Mouse (Mus musculus) layer of hippocampus, postnatal 10 days (tissue): ENCODE measurements around the gene Cttnbp2. TPM values are rescaled to one million over a fixed set of nuclear protein-coding genes. Genes with fewer than 3 reads are reported as not detected.

ENCODE experiments used
- DNase-seq, 2 experiments: peaks; one replicate each; pipeline ENCODE4 v3.0.0; 2021; ENCODE audit warnings: low spot score in 2 of 2
- long read RNA-seq: library from polyadenylated mRNA; stranded (forward); transcript quantifications from one replicate; pipeline ENCODE4 v2.0.0, GENCODE M21; 2023
- total RNA-seq, 2 experiments: library from RNA; stranded (reverse); gene quantifications; 2 replicates each; pipeline ENCODE4 v1.2.3; 2021

Gene Cttnbp2
- total RNA-seq: 100 to 1,000 TPM; 177 to 187 TPM
- long read RNA-seq, full-length matches to known transcripts: 13 of 73 reads
- long read RNA-seq, partial matches to known transcripts: 3 of 73 reads
- long read RNA-seq, other reads (novel, unspliced or antisense): 57 of 73 reads

- DNase-seq: peak; percentile 82 to 86
Measured at GRCm38 (mm10) chr6:18514480-18515352, at the start of gene Cttnbp2. Gene Cttnbp2 (minus strand): TSS chr6:18514843.

DNA sequence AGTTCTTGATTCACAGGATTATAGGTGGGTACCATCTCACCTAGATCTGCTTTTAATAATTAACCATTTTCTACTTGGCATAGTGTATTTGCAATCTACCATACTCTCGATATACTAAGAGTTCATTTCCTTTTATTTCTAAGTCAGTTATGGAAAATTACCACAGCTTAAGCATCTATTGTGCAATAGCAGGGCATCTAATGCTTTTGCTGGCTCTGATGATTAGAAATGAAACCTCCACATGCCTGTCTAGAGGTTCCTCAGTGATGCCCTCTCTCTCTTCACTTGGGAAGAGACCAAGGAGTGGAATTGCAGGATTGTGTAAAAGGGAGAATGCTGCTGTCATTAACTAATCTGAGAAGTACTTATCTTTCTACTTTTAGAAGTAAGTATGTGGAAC is 44.4 kb upstream of the Cttnbp2 start:
- DNase-seq: no peak

DNA sequence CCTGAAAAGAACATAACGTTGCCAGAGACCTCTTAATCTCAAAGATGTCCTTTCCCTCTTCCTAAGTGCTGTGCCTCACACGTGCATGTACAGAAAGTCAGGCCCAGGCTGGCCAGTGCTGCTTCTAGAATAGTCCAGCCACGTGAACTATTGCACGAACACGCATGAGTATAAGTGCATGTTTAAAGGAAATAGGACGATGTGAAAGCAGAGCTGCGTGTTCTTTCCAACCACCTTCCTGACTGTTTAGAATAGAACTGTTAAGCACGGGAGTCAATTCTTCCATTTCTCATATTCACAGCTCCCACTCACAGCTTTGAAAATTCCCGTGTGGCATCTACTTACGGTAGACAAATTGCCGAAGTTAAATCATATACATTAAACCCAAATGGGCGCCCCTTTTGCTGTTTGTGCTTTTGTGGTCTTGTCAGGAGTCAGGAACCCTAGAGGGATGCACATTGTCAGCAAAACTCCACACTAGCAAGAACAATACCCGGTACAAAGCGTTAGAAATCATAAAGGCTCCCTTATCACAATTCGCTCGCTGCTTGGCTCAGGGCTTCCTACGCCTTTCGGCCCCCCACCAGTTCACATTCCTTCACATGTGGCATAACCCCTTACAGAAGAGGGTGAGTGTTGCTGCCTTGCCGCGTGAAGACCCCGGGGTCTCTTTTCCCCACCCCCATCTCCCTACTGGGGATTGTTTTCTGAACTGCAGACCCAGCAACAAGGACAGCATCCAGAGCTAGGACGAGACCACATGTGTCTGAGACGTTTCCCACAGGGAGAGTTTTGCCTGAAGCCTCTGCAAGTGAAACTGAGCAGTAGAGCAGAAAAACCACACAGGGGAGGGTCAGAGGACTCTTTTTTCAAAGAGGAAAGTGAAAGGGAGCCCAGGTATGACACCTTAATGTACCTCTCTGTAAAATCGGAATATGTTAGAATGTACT is 33.1 kb upstream of the Cttnbp2 start:
- DNase-seq: no peak

DNA sequence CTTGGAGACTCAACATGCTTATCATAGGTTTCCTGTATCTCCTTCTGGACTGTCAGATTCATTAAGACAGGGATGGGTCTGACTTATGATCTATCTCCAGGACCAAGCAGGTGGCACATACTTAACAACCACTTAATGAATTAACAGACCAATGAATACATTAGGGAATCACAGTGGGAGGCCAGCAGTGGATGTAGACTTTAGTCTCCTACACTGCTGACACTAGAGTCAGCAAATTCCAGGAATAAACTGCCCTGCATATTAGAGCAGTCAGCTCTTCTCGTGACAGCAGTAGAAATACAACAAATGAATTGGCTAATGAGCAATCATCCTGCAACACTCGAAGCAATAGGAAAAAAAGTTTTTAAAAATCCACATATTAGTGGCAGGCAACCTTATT is 29.2 kb upstream of the Cttnbp2 start:
- DNase-seq: no peak

- DNase-seq: no peak
Measured at GRCm38 (mm10) chr6:18540396-18540795, 25.8 kb upstream of the Cttnbp2 start.

GRCm38 (mm10) chr6:18530394-18530793 is 15.8 kb upstream of the Cttnbp2 start:
- DNase-seq: no peak

DNA sequence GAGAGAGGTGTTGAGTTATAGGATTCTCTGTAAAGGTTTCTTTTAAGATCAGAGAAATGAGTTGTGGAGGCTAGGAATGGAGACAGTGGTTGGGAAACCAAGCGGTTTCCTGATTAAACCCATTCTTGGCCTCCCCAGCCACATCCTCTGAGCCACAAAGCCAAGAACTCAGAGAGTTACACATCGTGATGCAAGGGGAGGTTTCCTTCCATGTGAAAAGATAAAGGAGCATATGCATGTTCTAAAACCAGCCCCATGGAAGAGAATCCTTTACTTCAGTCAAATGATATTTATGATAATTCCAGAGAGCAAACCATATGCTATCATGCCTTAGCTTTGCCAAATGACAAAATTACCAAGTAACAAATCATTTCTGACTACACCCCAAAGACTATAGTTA is 3.0 kb upstream of the Cttnbp2 start:
- no peak for DNase-seq

GRCm38 (mm10) chr6:18513611-18514473 is 801 bp downstream of the Cttnbp2 start:
- peak; percentile 49 to 62 for DNase-seq

DNA sequence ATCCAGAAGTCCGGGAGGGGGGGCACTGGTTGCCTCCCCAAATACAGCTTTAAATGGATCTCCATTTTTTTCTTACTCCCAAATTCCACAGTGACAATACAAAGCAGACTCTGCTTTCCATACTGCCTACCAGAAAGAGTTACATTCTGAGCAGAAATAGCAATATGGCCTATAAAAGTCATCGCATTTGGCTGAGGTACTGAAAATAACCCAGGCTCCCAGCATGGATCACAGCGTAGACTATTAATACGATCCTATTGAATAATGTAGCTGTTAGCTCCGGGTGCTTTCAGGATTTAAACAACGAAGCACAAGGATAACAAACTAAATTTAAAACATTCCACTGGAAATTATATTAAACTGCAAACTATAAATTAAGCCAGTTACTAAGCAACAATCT is 2.8 kb downstream of the Cttnbp2 start:
- DNase-seq: no peak

DNA sequence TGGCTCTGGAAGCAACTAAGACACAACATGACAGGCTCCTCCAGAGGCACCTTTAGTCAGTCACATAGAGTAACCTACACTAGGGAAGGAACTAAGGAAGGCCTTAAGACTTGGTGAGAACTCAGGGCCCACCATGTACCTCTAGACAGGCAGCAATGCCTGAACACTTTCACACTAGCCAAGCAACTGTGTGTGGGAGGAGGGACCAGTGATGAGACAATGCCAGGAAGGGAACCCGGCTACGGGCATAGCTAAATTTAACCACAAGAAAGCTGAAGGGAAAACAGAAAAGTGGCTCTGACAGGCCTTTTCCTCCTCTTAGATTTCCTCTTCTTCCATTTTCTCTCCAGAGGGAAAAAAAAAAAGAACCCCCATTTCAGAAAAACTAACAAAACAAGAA is 6.6 kb downstream of the Cttnbp2 start:
- no peak for DNase-seq

- DNase-seq: no peak
Measured at GRCm38 (mm10) chr6:18499833-18500232, 14.8 kb downstream of the Cttnbp2 start.

GRCm38 (mm10) chr6:18492977-18493376 is 21.7 kb downstream of the Cttnbp2 start:
- DNase-seq: no peak

- DNase-seq: no peak
Measured at GRCm38 (mm10) chr6:18492248-18492901, 22.3 kb downstream of the Cttnbp2 start.

GRCm38 (mm10) chr6:18485087-18485486 is 29.6 kb downstream of the Cttnbp2 start:
- DNase-seq: no peak

GRCm38 (mm10) chr6:18484061-18484460 is 30.6 kb downstream of the Cttnbp2 start:
- DNase-seq: no peak

GRCm38 (mm10) chr6:18482546-18482945 is 32.1 kb downstream of the Cttnbp2 start:
- DNase-seq: no peak

- DNase-seq: no peak
Measured at GRCm38 (mm10) chr6:18481781-18482180, 32.9 kb downstream of the Cttnbp2 start.

- DNase-seq: no peak
Measured at GRCm38 (mm10) chr6:18477313-18477930, 37.2 kb downstream of the Cttnbp2 start.

GRCm38 (mm10) chr6:18474983-18475382 is 39.7 kb downstream of the Cttnbp2 start:
- DNase-seq: no peak

GRCm38 (mm10) chr6:18474541-18474940 is 40.1 kb downstream of the Cttnbp2 start:
- no peak for DNase-seq
